Mouse (Mus musculus): ENCODE results near the gene Dclk1. TPM values are rescaled to one million over a fixed set of nuclear protein-coding genes. Genes with fewer than 3 reads are reported as not detected.

Gene Dclk1
- polyA plus RNA-seq, 1 experiment from 2014 or later = 0.01 TPM

DNA sequence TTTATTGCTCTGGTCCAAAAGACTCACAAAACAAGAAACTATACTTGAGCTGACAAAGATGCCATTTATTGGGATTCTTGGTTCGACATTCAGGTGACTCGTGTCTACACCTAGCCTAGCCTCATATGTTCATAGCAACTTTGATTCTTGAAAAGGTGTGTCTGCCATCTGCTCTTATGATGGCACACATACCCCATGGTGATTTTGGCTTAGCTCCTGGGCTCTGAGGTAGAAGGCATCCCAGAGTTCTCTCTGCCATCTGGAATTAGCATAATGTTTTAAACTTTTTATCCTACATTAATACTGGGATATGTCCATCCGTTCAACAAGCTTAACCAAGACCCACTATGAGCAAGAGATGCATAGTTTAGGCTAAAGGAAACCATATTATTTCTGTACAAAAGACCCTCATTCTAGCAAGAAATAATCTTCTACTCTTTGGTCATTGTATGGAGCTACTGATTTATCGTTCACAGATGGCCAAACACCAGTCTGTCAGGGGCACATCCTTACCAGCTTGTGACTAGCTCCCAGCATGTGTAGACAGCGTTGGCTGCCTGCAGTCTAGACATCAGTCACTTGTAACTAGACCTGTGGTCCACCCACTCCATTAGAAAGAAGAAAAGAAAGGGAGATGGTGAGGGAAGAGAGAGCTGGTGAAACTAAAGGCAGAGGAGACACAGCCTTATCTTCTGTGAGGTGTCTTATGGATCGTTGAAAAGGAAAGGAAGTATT is 298.4 kb downstream of the Dclk1 start:
- Histone ChIP-seq H3K27ac (no peak overlapping the region), H3K36me3 (ENCODE audit: inconsistent target) (no peaks in the 10 kb centered on the region), H3K79me2 (ENCODE audit: inconsistent target) (no peaks in the 10 kb centered on the region), H3K4me3 (ENCODE audit: inconsistent target) (no peak overlapping the region)
- 91% methylated on average over 6 of the region's 6 CpGs for WGBS (ENCODE audit: missing documents)

DNA sequence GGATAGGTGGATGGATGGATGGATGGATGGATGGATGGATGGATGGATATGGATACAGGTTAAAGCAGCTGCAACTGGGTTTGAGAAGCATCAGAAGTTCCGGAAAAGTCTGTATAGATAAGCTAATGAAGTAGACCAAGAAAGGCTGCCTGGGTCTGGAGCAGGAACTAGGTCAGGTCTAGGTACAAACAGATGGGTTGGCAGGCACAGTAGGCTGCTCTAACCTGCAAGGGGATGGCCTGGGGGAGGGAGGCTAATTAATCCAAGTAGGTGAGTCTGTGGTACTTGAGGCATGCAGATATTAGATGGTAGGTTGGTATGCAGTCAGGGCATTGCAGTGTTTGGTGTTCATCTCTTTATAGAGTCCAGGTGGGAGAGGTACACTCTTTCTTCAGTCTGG is 299.6 kb downstream of the Dclk1 start:
- Histone ChIP-seq H3K79me2 (ENCODE audit: inconsistent target) (no peaks in the 10 kb centered on the region), H3K36me3 (ENCODE audit: inconsistent target) (no peaks in the 10 kb centered on the region), H3K27ac (no peak overlapping the region), H3K4me3 (ENCODE audit: inconsistent target) (no peak overlapping the region)
- 100% methylated on average over 1 of the region's 1 CpGs for WGBS (ENCODE audit: missing documents)

DNA sequence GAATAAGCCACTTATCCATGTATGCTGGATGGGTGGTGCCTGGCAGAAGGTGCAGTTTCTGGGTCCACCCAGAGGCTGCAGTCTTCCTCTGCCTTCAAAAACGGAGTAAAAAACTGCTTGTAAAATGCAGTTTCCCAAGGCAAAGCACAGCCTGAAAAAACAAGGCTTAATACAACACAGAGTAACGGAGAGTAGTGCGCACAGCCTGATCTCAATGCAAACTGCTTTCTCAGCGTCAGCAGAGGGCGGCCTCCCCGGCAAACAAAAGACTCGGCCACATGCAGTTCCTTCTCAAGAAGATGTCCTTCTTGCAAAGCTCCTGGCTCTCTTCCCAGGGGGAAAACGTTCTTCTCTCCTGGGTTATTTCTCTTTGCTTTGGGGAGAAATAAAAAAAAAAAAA is 300.1 kb downstream of the Dclk1 start:
- no peak overlapping the region for H3K4me3 ChIP-seq (ENCODE audit: inconsistent target)
- H3K27ac ChIP-seq = no peak overlapping the region
- no peaks in the 10 kb centered on the region for H3K79me2 ChIP-seq (ENCODE audit: inconsistent target)

DNA sequence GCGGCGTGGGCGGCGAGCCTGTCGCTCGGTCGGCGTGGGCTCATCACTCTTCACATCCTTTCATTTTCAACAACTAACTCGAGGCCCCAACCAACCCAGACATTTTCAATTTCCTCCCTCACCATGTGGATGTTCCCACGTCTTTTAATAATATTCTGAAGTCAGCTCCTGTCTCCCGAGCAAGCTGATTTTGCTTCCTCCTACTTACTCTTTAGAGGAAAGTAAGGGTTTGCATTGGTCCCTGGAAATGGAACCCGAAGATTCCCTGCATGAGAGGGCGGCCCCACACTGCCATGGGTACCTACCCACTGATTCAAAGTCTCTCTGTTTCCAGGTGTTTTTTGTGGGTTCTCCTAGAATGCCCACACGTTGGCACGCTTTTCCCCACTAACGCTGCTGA is 300.8 kb downstream of the Dclk1 start:
- no peaks in the 10 kb centered on the region for H3K79me2 ChIP-seq (ENCODE audit: inconsistent target)
- 86% methylated on average over 16 of the region's 16 CpGs for WGBS (ENCODE audit: missing documents)
- H3K27ac ChIP-seq = no peak overlapping the region
- H3K36me3 ChIP-seq (ENCODE audit: inconsistent target) = no peaks in the 10 kb centered on the region
- H3K4me3 ChIP-seq (ENCODE audit: inconsistent target) = no peak overlapping the region

More for the DNA sequence above, 300.1 kb downstream of the Dclk1 start:
- no peaks in the 10 kb centered on the region for H3K36me3 ChIP-seq (ENCODE audit: inconsistent target)
- WGBS (ENCODE audit: missing documents) = 67% methylated on average over 8 of the region's 8 CpGs

DNA sequence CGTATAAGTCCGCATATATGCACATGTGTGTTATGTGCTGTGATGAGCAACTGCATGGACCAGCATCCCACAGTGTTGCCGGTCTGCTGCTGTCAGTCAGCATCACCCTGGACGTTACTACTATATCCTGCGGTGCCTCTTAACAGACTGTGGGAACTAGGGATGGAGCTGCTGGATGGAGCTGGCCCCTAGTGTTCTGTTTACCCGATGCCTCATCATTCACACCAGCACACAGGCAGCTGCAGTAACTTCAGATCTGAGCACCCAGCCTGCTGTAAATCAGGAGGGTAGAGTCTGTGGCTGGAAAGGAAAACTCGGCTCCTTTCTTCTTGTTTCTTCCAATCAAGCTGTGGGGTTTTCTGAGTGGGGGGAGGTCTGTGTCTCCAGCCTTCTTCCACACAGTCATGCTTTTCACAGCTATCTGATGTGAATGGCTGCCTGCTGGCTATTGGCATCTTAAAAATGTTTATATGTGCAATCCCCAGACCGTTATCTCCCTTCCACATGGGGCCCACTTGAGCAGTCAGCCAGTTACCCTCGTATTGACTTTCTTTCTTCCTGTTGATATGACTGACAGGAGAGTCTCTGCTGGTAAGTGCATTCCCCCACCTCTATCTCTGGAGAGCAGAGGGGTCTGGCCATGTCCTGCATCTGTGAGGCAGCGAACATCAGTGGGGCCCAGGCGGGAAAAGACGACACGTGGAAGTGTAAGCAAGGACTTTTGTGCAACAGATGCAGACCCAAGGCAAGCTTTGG is 301.9 kb downstream of the Dclk1 start:
- Histone ChIP-seq H3K4me3 (ENCODE audit: inconsistent target) (no peak overlapping the region), H3K79me2 (ENCODE audit: inconsistent target) (no peaks in the 10 kb centered on the region), H3K27ac (no peak overlapping the region), H3K36me3 (ENCODE audit: inconsistent target) (no peaks in the 10 kb centered on the region)
- 86% methylated on average over 13 of the region's 13 CpGs for WGBS (ENCODE audit: missing documents)

DNA sequence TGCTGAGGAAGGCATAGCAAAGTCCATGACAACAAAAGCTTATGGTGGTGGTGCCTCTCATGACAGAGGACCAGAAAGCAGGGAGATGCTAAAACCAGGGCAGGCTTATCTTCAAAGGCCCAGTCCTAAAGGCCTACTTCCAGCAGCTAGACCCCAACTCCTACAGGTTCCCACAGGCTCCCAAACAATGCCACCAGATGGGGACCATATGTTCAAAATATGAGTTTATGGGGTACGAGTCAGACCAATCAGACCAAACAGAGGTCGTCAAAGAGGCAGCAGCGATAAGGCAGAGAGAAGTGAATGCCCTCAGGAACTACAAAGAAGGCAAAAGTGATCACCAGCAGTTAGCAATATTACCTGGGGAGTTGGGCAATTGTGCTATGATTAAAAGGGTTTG is 303.1 kb downstream of the Dclk1 start:
- H3K36me3 ChIP-seq (ENCODE audit: inconsistent target) = no peaks in the 10 kb centered on the region
- H3K27ac ChIP-seq = no peak overlapping the region
- 100% methylated on average over 3 of the region's 3 CpGs for WGBS (ENCODE audit: missing documents)
- H3K79me2 ChIP-seq (ENCODE audit: inconsistent target) = no peaks in the 10 kb centered on the region
- H3K4me3 ChIP-seq (ENCODE audit: inconsistent target) = no peak overlapping the region

DNA sequence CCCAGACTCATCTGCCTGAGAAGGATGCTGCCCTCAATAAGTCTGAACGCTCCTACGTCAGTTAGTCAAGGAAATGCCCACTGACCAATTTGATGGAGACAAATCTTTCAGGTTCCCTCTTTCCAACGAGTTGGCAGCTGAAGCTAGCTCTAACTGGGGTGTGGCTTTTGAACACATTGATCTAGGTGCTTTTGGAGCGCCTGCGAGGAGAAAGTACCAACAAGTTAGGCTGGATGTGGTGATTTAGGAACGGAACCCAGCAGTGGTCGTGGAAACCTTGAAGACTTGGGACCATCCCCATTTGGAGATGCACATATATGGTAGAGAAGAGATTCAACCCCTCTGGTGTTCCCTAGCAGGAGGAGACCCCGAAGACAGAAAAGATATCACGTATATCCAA is 303.8 kb downstream of the Dclk1 start:
- WGBS (ENCODE audit: missing documents) = 88% methylated on average over 9 of the region's 9 CpGs
- H3K36me3 ChIP-seq (ENCODE audit: inconsistent target) = no peaks in the 10 kb centered on the region
- no peaks in the 10 kb centered on the region for H3K79me2 ChIP-seq (ENCODE audit: inconsistent target)
- no peak overlapping the region for H3K4me3 ChIP-seq (ENCODE audit: inconsistent target)
- H3K27ac ChIP-seq = no peak overlapping the region

DNA sequence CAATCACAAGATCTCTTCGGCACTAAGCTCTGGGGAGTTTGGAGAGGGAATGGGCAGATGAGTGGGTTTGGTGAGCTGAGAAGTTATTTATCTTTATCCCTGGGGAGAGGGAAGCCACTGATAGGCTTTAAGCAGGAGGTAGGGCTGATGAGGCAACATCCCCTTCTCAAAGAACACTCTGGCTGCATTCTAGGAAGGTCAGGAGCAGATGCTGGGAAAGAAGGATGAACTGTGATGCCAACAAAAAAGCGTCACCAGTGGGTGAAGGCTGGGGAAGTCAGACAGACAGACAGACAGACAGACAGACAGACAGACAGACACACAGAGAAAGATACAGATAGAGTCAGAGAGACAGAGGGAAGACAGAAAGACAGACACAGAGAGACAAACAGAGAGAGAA is 304.9 kb downstream of the Dclk1 start:
- no peak overlapping the region for H3K4me3 ChIP-seq (ENCODE audit: inconsistent target)
- no peaks in the 10 kb centered on the region for H3K36me3 ChIP-seq (ENCODE audit: inconsistent target)
- H3K79me2 ChIP-seq (ENCODE audit: inconsistent target) = no peaks in the 10 kb centered on the region
- no peak overlapping the region for H3K27ac ChIP-seq
- 91% methylated on average over 2 of the region's 2 CpGs for WGBS (ENCODE audit: missing documents)

DNA sequence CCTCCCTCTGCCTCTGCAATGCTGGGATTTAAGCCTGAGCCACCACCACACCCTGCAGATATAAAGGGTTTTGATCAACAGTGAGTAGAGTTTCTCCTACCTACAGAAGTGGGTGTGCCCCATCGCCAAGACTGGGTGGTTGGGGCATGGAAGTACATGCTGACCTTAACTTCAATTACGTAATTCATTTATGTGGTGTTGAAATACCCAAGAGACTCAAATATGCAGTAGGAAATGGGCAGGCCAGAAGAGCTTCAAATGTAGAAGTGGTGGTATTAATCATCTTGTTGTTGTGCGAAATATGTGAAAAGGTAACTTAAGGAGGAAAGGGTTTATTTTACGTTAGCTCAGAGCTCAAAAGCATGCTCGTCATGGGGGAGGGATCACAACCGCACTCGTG is 307.2 kb downstream of the Dclk1 start:
- Histone ChIP-seq H3K27ac (no peak overlapping the region), H3K4me3 (ENCODE audit: inconsistent target) (no peak overlapping the region), H3K36me3 (ENCODE audit: inconsistent target) (no peaks in the 10 kb centered on the region), H3K79me2 (ENCODE audit: inconsistent target) (no peaks in the 10 kb centered on the region)
- 26% methylated on average over 7 of the region's 7 CpGs for WGBS (ENCODE audit: missing documents)

DNA sequence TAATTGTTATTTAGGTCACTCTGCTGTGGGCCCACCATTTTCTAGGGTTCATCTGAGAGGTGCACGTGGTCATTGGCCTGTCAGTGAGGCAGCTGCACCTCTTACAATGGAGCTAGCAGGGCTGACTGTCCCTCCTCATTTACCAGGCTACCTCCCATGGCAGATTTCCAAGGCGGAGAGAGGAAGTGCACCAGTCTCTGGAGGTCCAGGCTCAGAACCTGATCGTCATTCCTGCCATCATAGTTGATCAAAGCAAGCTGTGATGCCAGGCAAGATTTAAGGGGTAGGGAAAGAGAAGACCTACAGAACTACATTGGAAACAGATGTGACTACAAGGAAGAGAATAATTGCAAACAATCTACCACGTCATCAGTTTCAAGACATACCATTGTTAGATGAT is 308.8 kb downstream of the Dclk1 start:
- Histone ChIP-seq H3K79me2 (ENCODE audit: inconsistent target) (no peaks in the 10 kb centered on the region), H3K4me3 (ENCODE audit: inconsistent target) (no peak overlapping the region)
- 84% methylated on average over 4 of the region's 4 CpGs for WGBS (ENCODE audit: missing documents)

DNA sequence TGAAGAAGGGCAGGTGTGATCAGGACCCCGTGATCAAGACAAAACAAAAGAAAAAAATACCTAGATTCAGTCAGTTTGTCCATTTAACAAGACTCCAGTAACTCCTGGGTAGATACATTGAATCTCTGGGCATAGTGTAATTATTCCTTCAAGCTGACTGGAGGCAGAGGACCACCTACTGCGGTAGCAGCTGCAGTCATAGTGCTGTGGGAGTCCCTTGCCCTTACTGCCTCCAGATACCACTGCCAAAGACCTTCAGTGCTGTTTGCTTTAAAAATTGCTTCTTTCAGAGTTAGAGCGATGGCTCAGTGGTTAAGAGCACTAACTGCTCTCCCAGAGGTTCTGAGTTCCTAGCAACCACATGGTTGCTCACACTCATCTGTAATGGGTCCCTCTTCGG is 309.7 kb downstream of the Dclk1 start:
- no peaks in the 10 kb centered on the region for H3K36me3 ChIP-seq (ENCODE audit: inconsistent target)
- WGBS (ENCODE audit: missing documents) = 91% methylated on average over 4 of the region's 4 CpGs

More for the DNA sequence above, 308.8 kb downstream of the Dclk1 start:
- H3K36me3 ChIP-seq (ENCODE audit: inconsistent target) = no peaks in the 10 kb centered on the region
- no peak overlapping the region for H3K27ac ChIP-seq

DNA sequence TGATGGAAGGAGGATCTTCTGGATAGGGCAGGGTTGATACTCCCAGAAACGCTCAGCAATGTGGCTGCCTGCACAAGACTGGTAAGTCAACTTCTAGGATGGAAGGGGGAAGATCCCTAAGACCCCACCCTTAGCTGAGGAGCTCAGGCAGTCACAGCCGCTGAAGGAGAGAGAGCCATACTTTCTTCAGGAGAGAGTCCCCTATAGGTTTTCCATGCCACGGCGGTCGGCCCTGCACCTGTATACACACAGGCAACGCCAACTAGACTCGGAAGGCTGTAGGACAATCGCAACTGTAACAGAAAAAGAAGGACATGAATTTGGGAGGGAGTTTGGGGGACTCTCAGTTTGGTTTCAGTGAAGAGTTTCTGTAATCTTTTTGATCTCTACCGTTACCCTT is 310.9 kb downstream of the Dclk1 start:
- Histone ChIP-seq H3K36me3 (ENCODE audit: inconsistent target) (no peaks in the 10 kb centered on the region), H3K4me3 (ENCODE audit: inconsistent target) (no peak overlapping the region), H3K79me2 (ENCODE audit: inconsistent target) (no peaks in the 10 kb centered on the region), H3K27ac (no peak overlapping the region)
- 95% methylated on average over 9 of the region's 9 CpGs for WGBS (ENCODE audit: missing documents)

More for the DNA sequence above, 309.7 kb downstream of the Dclk1 start:
- Histone ChIP-seq H3K4me3 (ENCODE audit: inconsistent target) (no peak overlapping the region), H3K27ac (no peak overlapping the region), H3K79me2 (ENCODE audit: inconsistent target) (no peaks in the 10 kb centered on the region)

DNA sequence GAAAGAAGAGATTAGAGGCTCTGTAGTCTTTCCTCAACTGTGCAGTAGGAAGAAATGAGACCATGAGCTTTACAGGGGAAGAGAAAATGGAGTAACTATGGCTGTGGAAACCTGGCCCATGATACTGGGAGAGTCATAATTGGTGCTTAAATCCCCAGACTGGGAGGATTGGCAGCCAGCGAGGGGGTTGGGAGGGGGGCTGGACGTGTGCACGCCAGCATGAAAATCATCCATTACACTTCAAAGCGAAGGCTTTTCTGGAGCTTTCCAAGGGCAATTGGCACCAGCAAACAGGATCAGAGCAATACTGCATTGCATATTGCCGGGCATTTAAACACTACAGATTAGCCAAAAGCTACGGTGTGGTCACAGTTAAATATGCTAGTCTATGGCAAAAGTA is 313.7 kb downstream of the Dclk1 start:
- Histone ChIP-seq H3K36me3 (ENCODE audit: inconsistent target) (no peaks in the 10 kb centered on the region), H3K79me2 (ENCODE audit: inconsistent target) (no peaks in the 10 kb centered on the region), H3K27ac (no peak overlapping the region), H3K4me3 (ENCODE audit: inconsistent target) (no peak overlapping the region)
- 95% methylated on average over 6 of the region's 6 CpGs for WGBS (ENCODE audit: missing documents)

DNA sequence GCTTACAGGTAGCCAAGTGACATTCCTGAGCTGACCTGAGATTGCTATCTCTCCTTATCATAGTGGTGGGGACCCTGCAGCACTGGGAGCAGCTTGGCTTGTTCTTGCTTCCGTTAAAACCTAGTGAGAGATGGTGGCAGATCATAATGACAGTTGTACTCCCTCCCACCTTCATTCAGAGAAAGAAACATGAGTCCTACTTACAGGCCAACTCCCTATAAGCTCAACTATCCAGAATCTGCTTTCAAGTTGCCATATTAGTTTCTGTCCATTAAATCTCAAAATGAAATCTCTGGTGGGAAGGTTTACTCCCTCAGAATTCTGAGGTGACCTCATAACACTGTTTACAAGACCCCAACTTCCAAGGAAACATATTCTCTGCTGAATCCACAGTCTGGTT is 316.4 kb downstream of the Dclk1 start:
- Histone ChIP-seq H3K36me3 (ENCODE audit: inconsistent target) (no peaks in the 10 kb centered on the region), H3K27ac (no peak overlapping the region), H3K79me2 (ENCODE audit: inconsistent target) (no peaks in the 10 kb centered on the region), H3K4me3 (ENCODE audit: inconsistent target) (no peak overlapping the region)
- 100% methylated on average over 1 of the region's 1 CpGs for WGBS (ENCODE audit: missing documents)

DNA sequence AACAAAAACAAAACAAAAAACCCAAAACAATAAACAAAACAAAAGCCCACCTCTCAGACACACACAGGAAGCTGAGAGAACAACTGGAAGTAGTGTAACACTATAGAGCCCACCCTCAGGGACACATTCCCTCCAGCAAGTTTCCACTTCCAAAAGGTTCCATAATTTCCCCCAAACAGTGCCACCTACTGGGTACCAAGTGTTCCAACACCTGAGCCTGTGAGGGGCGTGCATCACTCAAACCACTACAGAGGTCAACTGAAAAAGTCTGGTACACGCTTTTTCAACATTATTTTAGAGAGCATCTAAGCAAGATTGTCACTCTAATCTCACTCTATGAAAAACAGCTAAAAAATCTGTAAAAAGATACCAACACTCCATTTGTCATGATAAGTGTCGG is 325.3 kb downstream of the Dclk1 start:
- no peak overlapping the region for H3K27ac ChIP-seq
- no peak overlapping the region for H3K4me3 ChIP-seq (ENCODE audit: inconsistent target)
- H3K36me3 ChIP-seq (ENCODE audit: inconsistent target) = no peaks in the 10 kb centered on the region
- 94% methylated on average over 3 of the region's 3 CpGs for WGBS (ENCODE audit: missing documents)
- H3K79me2 ChIP-seq (ENCODE audit: inconsistent target) = no peaks in the 10 kb centered on the region
